Mouse (Mus musculus) ovary, adult 18-20 months (tissue): ENCODE data around the gene Crebbp.
"Not testable (repeated sequence)": the region's sequence is repeated elsewhere in the genome, so short reads cannot be mapped to it uniquely, and the experiment has no call there.

Source experiments
- DNase-seq: peaks from one replicate; pipeline ENCODE4 v3.0.0; 2022; ENCODE audit warnings: low spot score, mixed read lengths

The Crebbp gene

GRCm38 (mm10) chr16:4153121-4153520 lies 60.7 kb downstream of the Crebbp start:
- DNase-seq = no peak

DNA sequence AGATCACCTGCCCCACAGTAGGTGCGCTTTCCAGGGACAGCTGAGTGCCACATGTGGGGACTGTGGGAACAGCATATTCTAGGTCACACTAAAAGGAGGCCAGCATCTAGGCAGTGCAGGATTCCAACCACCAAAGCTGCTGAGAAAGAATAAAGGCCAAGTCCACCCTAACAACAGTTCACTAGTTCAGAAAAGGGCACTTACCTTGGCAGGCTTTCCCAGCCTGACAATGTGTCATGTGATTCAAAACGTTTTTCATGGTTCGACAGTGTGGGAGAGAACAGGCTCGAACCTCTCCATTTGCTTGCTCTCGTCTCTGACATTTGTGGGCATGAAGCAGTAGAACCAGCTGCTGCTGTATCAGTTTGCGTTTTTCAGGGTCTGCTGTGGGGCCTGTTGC lies 75.3 kb downstream of the Crebbp start:
- DNase-seq = no peak

DNA sequence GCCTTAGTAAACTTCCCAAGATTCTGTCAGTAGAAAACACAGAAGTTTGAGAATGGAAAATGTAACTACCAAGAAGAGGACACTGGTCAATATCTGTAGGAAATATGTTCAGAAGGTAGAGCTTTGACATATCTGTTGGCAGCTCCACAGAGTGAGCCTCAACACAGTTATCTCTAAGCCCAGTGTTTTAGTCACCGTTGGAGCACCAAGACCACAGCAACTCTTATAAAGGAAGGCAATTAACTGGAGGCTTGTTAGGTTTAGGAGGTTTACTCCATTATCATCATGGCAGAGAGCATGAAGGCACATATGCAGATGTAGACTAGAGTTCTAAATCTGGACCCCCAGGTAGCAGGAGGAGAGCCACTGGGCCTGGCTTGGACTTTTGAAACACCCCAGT lies 80.0 kb downstream of the Crebbp start:
- DNase-seq = no peak

- no peak for DNase-seq
These were observed 84.9 kb downstream of the Crebbp start for GRCm38 (mm10) chr16:4128894-4129293.

DNA sequence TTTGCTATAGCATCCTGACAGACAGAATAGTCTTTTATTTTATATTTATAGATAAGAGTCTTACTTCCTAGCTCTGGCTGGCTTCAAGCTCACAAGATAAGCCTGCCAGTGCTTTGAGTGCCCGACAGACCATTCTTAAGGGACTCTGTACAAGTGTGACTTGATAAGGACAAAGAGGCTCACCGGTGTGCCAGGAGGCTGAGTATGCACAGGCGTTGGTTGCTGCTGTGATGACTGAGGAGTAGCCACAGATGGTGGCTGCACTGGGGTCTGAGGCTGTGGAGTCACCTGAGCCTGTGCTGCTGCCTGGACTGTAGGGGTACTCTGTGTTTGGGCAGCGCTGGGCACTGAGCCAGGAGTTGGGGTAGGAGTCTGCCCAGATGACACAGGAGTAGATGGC lies 96.7 kb downstream of the Crebbp start:
- no peak for DNase-seq

DNA sequence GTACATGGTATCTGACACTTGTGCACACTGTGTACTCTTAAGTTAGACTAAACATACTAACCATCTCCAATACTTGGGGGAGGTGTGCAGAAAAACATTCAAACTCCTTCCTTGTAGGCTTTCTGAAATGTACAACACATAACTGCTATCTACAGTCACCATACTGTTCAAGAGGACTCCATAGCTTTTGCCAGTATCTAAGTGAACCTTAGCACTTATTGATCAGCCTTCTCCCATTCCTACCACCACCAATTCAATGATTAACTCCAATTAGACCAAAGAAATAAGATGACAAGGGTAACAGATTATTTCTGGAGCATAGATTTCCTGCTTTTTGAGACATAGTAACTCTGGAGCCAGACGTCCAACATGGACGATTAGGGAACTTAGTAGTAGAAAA lies 113.4 kb downstream of the Crebbp start:
- DNase-seq = no peak

DNA sequence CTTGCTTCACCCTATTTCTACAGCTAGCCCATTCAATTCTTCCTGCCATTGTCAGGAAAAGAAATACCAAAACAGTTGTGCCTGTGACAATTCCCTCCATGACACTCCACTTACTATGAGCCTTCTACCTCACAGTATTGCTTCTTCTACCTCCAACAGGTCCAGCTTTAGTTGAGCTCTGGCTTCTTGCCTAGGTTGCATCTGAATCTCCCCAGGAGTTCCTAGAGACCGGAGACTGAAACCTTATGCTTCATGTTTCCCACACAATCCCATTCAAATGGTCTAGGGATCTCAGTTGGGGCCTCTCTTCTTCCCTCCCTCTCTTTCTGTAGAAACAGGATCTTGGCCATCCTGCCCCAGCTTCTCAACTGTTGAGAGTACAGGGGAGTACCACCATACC lies 116.3 kb downstream of the Crebbp start:
- no peak for DNase-seq

- DNase-seq = no peak
These were observed 116.9 kb downstream of the Crebbp start for GRCm38 (mm10) chr16:4096898-4097297.

GRCm38 (mm10) chr16:4096141-4096540 lies 117.7 kb downstream of the Crebbp start:
- no peak for DNase-seq

DNA sequence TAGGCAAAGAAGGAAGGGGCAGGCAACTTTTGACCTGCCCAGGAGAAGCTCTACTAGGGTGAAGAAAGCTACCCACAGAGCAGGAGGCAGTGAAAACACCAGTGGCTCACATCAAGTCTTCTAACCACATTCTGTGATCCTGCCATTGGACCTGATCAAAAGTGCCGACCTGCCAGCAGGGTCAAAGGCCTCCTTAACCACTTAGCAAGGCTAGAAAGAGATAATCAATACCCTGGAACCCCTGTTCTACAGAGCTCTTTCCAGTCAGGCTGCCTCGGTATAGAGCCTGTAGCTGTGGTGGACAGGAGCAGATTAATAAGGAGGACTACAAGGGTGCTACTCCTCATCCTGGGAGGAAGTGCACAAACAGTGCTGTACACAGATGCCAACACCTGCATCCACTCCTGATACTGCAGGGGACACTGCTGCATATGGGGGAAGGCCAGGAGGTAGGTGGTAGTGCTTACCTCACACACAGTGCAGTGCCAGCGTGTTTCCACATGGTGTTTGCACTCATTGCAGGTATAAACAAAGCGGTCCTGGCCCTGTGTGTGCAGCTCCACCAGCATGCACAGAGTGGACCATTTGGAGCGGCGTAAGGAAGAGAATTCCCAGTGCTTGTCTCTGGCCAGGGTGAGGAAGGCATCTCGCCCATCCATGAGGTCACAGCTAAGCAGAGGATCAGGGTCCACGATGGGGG lies 126.4 kb downstream of the Crebbp start:
- DNase-seq = no peak

- DNase-seq = no peak
These were observed 127.9 kb downstream of the Crebbp start for GRCm38 (mm10) chr16:4085851-4086387.

GRCm38 (mm10) chr16:4085051-4085450 lies 128.7 kb downstream of the Crebbp start:
- no peak for DNase-seq

- DNase-seq = not testable (repeated sequence)
These were observed 133.4 kb downstream of the Crebbp start for GRCm38 (mm10) chr16:4080419-4080818.

DNA sequence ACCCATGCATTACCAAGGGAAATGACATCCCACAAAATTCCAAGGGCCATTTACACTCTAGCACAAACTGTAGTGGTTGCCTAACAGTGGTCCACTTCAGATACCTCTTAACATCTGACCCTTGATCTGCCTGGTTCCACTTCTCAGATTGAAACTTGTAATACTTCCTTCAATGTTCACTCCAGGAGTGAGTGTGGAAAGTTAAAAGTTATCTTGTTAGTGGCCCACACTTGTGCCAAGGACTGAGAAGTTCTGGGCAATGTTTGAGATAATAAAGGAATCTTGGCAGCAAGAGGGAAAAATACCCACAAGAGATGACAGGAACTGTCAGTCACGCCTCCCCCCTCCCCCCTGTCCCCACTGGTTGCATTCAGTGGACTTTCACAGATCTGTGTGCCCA lies 134.1 kb downstream of the Crebbp start:
- no peak for DNase-seq

DNA sequence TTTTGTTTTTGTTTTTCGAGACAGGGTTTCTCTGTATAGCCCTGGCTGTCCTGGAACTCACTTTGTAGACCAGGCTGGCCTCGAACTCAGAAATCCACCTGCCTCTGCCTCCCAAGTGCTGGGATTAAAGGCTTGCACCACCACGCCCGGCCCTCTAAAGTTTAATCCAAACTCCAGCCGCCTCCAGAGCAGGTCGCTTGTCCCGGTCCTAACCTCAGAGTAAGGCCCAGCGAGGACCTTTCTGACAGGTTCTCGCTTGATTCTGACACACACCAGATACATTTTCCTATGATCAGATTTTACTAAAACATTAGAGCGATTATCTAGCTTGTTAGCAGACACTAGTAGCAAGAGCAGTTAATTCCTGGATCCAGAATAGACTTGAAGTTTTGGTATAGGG lies 135.5 kb downstream of the Crebbp start:
- not testable (repeated sequence) for DNase-seq

GRCm38 (mm10) chr16:4077384-4078061 lies 136.3 kb downstream of the Crebbp start, which contains the start of gene Trap1:
Gene Trap1 (minus strand): TSS chr16:4077827.
- DNase-seq = peak; percentile 85

- DNase-seq = no peak
These were observed 139.0 kb downstream of the Crebbp start for GRCm38 (mm10) chr16:4074836-4075235.

GRCm38 (mm10) chr16:4074297-4074696 lies 139.5 kb downstream of the Crebbp start:
- no peak for DNase-seq

DNA sequence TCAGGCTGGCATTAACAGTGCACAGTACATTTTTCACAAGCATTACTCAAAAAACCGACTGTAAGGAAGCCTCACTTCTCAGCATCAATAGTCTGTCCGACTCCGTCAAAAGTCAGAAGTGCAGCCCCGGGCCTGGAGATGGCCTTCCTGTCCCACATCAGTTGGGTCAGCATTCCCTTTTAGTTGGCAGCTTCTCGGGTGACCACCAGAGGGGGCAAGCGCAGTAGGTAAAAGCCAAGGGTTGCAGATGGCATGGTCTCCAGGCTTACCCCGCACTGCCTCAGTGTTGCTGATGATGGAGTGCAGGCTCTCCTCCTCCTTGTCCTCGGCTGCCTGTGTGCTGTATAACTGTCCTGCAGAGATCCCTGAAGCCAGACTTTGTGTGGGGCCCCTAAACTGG lies 145.2 kb downstream of the Crebbp start:
- peak; percentile 15 for DNase-seq

DNA sequence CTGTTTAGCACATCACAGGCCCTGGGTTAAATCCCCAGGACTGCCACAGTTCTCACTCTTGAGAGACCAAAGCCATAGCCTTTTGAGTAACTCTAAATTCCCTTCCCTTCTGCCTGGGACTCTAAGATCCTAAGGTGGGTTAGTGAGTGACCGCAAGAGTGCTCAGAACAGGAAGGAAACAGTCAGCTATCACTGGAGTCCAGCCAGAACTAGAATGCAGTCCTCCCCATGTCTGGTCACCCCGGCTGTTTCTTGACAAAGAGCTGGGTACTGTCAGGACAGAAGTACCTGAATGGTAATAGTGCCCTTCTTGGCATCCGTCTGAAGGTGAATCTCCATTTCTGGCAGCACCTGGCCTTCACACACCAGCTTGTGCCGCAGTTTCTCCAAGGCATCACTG lies 148.9 kb downstream of the Crebbp start:
- DNase-seq = no peak

DNA sequence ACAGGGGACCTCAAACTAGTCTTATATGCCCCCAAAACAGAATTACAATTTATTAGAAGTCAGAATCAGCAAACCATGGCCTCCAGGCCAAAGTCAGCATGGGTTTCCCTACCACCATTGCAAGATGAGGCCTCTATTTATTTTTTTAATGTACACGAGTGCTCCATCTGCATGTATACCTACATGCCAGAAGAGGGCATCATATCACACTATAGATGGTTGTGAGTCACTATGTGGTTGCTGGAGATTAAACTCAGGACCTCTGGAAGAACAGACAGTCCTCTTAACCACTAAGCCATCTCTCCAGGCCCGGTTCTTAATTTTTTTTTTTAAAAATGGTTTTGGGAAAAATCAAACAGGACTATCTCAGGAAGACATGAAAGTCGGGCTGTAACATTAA lies 160.0 kb downstream of the Crebbp start:
- no peak for DNase-seq

GRCm38 (mm10) chr16:4052601-4053000 lies 161.2 kb downstream of the Crebbp start:
- DNase-seq = no peak

DNA sequence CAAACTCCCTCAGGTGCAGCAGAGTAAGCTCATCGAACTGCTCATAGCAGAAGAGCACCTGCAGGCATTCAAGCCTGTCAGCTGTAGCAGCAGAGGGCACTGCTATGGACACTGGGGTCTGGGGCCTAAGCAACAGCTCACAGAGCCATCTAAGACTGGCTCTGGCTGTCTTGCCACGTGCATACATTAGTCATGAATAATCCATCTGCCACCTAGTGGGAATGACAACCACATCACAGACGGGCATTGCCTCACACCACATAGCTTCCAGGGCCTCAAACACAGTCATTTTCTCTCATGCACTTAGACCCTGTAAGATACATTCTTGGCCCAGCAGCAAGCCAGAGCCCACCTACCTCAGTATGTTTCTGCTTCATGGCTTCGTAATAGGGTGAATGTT lies 168.3 kb downstream of the Crebbp start:
- no peak for DNase-seq

DNA sequence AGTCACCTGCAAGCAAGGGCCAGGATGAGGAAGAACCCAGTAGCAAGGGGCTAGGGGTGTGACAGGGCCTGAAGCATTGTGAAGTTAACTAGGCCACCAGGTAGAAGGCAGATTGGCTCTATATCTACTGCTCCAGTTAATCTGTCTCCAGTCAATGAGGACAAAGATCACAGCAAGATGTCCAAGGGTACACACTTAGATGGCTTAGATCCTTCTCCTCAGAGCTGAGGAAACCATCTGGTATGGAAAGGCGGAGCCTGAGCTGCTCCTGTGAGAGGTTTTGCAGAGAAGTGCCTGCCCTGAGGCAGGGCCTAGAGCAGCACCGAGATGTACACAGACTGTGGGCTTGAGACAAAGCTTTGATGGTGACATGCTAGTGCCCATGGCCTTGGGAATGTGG lies 169.7 kb downstream of the Crebbp start:
- no peak for DNase-seq
